Mouse (Mus musculus): ENCODE results near the gene Txn2. TPM values are rescaled to one million over a fixed set of nuclear protein-coding genes. Genes with fewer than 3 reads are reported as not detected.

Gene Txn2
- polyA plus RNA-seq, 1 experiment = 253 TPM

GRCm38 (mm10) chr15:77954362-77954761, 25.6 kb upstream of the Txn2 start:
- DNase-seq = no peak
- H3K27ac ChIP-seq (ENCODE audit: control insufficient read depth, insufficient read depth, low read length) = no peak overlapping the region
- peaks cover 10% of the 10 kb centered on the region; the same call in 1 of the 2 replicates for H3K4me1 ChIP-seq (replicated peaks; ENCODE audit: control insufficient read depth, insufficient read depth, low read length)
- peaks cover 8% of the 10 kb centered on the region for H3K36me3 ChIP-seq (ENCODE audit: control insufficient read depth, insufficient read depth, low read length)
- no peak overlapping the region for H3K4me3 ChIP-seq (ENCODE audit: control insufficient read depth, insufficient read depth, low read length)
- WGBS = 45% methylated on average over 2 of the region's 2 CpGs
- TF ChIP-seq POLR2A (IDR thresholded peaks at IDR 0.05; ENCODE audit: control insufficient read depth, extremely low read depth, insufficient read depth, low read length, poor library complexity) (no peak), CTCF (IDR thresholded peaks at IDR 0.05; ENCODE audit: borderline replicate concordance, control insufficient read depth, extremely low read depth, insufficient read depth, low read length, poor library complexity) (no peak)
- H3K27me3 ChIP-seq (ENCODE audit: control insufficient read depth, insufficient read depth, low read length) = no peaks in the 10 kb centered on the region

DNA sequence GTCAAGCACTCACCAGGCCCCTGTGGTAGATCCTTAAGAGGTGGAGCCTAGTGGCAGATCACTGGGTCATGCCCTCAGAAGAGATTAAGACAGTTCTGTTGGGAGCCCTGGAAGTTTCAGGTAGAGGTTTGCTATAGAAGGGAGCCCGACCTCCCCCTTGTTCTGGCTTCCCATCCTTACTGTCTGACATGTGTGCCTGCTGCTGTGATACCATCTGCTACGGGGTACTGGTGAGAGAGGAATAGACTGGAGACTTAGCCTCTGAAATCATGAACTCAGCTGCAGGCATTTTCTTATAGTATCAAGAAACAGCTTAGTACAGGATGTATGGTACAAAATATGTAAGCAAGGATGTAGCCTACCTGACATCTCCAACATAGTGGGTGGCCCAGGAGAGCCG, 24.1 kb upstream of the Txn2 start:
- Histone ChIP-seq H3K27ac (ENCODE audit: control insufficient read depth, insufficient read depth, low read length) (no peak overlapping the region), H3K4me1 (replicated peaks; ENCODE audit: control insufficient read depth, insufficient read depth, low read length) (peaks cover 10% of the 10 kb centered on the region; the same call in 1 of the 2 replicates), H3K27me3 (ENCODE audit: control insufficient read depth, insufficient read depth, low read length) (no peaks in the 10 kb centered on the region), H3K36me3 (ENCODE audit: control insufficient read depth, insufficient read depth, low read length) (no peaks in the 10 kb centered on the region), H3K4me3 (ENCODE audit: control insufficient read depth, insufficient read depth, low read length) (no peak overlapping the region)
- no peak for DNase-seq
- WGBS = 93% methylated on average over 3 of the region's 3 CpGs
- TF ChIP-seq CTCF (IDR thresholded peaks at IDR 0.05; ENCODE audit: borderline replicate concordance, control insufficient read depth, extremely low read depth, insufficient read depth, low read length, poor library complexity) (no peak), POLR2A (IDR thresholded peaks at IDR 0.05; ENCODE audit: control insufficient read depth, extremely low read depth, insufficient read depth, low read length, poor library complexity) (no peak)

GRCm38 (mm10) chr15:77949061-77949460, 20.3 kb upstream of the Txn2 start:
- 70% methylated on average over 7 of the region's 7 CpGs for whole genome bisulfite sequencing
- TF ChIP-seq CTCF (IDR thresholded peaks at IDR 0.05; ENCODE audit: borderline replicate concordance, control insufficient read depth, extremely low read depth, insufficient read depth, low read length, poor library complexity) (no peak), POLR2A (IDR thresholded peaks at IDR 0.05; ENCODE audit: control insufficient read depth, extremely low read depth, insufficient read depth, low read length, poor library complexity) (no peak)
- no peak for DNase-seq
- Histone ChIP-seq H3K36me3 (ENCODE audit: control insufficient read depth, insufficient read depth, low read length) (no peaks in the 10 kb centered on the region), H3K4me1 (replicated peaks; ENCODE audit: control insufficient read depth, insufficient read depth, low read length) (no peaks in the 10 kb centered on the region), H3K27ac (ENCODE audit: control insufficient read depth, insufficient read depth, low read length) (no peak overlapping the region), H3K27me3 (ENCODE audit: control insufficient read depth, insufficient read depth, low read length) (no peaks in the 10 kb centered on the region), H3K4me3 (ENCODE audit: control insufficient read depth, insufficient read depth, low read length) (no peak overlapping the region)

DNA sequence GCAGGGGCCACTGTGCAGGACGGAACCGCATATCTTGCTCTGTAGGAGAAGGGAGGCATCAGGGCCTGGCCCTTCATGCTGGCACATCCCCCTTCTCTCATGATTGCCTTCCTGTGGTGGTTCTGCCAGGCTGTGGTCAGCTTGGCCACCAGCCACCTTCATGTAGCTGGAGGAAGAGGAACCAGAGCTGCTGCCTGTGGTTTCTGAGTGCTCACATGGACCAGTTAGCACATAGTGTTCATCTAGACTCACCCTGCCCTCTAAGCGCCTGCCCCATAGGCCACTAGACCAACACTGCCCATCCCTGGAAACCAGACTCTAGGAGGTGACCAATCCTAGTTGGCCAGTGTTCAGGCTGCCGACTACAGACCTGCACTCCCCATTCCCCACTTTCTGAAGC, 16.9 kb upstream of the Txn2 start:
- Histone ChIP-seq H3K4me1 (replicated peaks; ENCODE audit: control insufficient read depth, insufficient read depth, low read length) (no peaks in the 10 kb centered on the region), H3K27me3 (ENCODE audit: control insufficient read depth, insufficient read depth, low read length) (no peaks in the 10 kb centered on the region), H3K36me3 (ENCODE audit: control insufficient read depth, insufficient read depth, low read length) (no peaks in the 10 kb centered on the region), H3K27ac (ENCODE audit: control insufficient read depth, insufficient read depth, low read length) (no peak overlapping the region), H3K4me3 (ENCODE audit: control insufficient read depth, insufficient read depth, low read length) (no peak overlapping the region)
- DNase-seq = no peak
- 52% methylated on average over 4 of the region's 4 CpGs for WGBS
- TF ChIP-seq CTCF (IDR thresholded peaks at IDR 0.05; ENCODE audit: borderline replicate concordance, control insufficient read depth, extremely low read depth, insufficient read depth, low read length, poor library complexity) = no peak
- no peak for TF ChIP-seq POLR2A (IDR thresholded peaks at IDR 0.05; ENCODE audit: control insufficient read depth, extremely low read depth, insufficient read depth, low read length, poor library complexity)

- no peaks in the 10 kb centered on the region for H3K27me3 ChIP-seq (ENCODE audit: control insufficient read depth, insufficient read depth, low read length)
- no peak for DNase-seq
- WGBS = 79% methylated on average over 3 of the region's 3 CpGs
Observed at GRCm38 (mm10) chr15:77941563-77941962, 12.8 kb upstream of the Txn2 start.

GRCm38 (mm10) chr15:77938516-77938915, 9.7 kb upstream of the Txn2 start:
- Histone ChIP-seq H3K36me3 (ENCODE audit: control insufficient read depth, insufficient read depth, low read length) (no peaks in the 10 kb centered on the region), H3K4me3 (ENCODE audit: control insufficient read depth, insufficient read depth, low read length) (no peak overlapping the region), H3K4me1 (replicated peaks; ENCODE audit: control insufficient read depth, insufficient read depth, low read length) (peaks cover 5% of the 10 kb centered on the region), H3K27me3 (ENCODE audit: control insufficient read depth, insufficient read depth, low read length) (no peaks in the 10 kb centered on the region), H3K27ac (ENCODE audit: control insufficient read depth, insufficient read depth, low read length) (no peak overlapping the region)
- DNase-seq = no peak
- no peak for TF ChIP-seq CTCF (IDR thresholded peaks at IDR 0.05; ENCODE audit: borderline replicate concordance, control insufficient read depth, extremely low read depth, insufficient read depth, low read length, poor library complexity)
- no peak for TF ChIP-seq POLR2A (IDR thresholded peaks at IDR 0.05; ENCODE audit: control insufficient read depth, extremely low read depth, insufficient read depth, low read length, poor library complexity)
- 71% methylated on average over 5 of the region's 5 CpGs for WGBS

More at GRCm38 (mm10) chr15:77941563-77941962, 12.8 kb upstream of the Txn2 start:
- Histone ChIP-seq H3K36me3 (ENCODE audit: control insufficient read depth, insufficient read depth, low read length) (no peaks in the 10 kb centered on the region), H3K27ac (ENCODE audit: control insufficient read depth, insufficient read depth, low read length) (no peak overlapping the region), H3K4me1 (replicated peaks; ENCODE audit: control insufficient read depth, insufficient read depth, low read length) (no peaks in the 10 kb centered on the region), H3K4me3 (ENCODE audit: control insufficient read depth, insufficient read depth, low read length) (no peak overlapping the region)
- no peak for TF ChIP-seq CTCF (IDR thresholded peaks at IDR 0.05; ENCODE audit: borderline replicate concordance, control insufficient read depth, extremely low read depth, insufficient read depth, low read length, poor library complexity)
- TF ChIP-seq POLR2A (IDR thresholded peaks at IDR 0.05; ENCODE audit: control insufficient read depth, extremely low read depth, insufficient read depth, low read length, poor library complexity) = no peak
